Mouse (Mus musculus) liver, adult 2 months (tissue): ENCODE data around the gene D16Ertd472e. TPM values are rescaled to one million over a fixed set of nuclear protein-coding genes. Genes with fewer than 3 reads are reported as not detected.

Experiments
- DNase-seq: peaks from one replicate; pipeline ENCODE4 v3.0.0-alpha.2; 2011; ENCODE audit warnings: low read depth, low spot score; ENCODE audit errors: extremely low read depth
- H3K27ac ChIP-seq: fragments of 200-500 bp; replicated peaks from 2 replicates; pipeline ENCODE4 v1.5.1; 2012; ENCODE audit warnings: low read depth, mild to moderate bottlenecking, control low read depth, inconsistent platforms, low read length; ENCODE audit not compliant: insufficient read depth
- H3K27me3 ChIP-seq: fragments of 200-500 bp; 2 replicates; pipeline ENCODE4 v1.6.1; 2012; ENCODE audit warnings: mild to moderate bottlenecking, moderate library complexity, low read length, inconsistent platforms; ENCODE audit not compliant: control insufficient read depth, insufficient read depth
- H3K36me3 ChIP-seq: fragments of 200-500 bp; 2 replicates; pipeline ENCODE4 v1.6.1; 2012; ENCODE audit warnings: low read length, inconsistent platforms; ENCODE audit not compliant: control insufficient read depth, insufficient read depth
- H3K4me1 ChIP-seq: fragments of 200-500 bp; 2 replicates; pipeline ENCODE4 v1.6.1; 2011; ENCODE audit warnings: low read length; ENCODE audit not compliant: control insufficient read depth, insufficient read depth
- H3K4me3 ChIP-seq: fragments of 200-500 bp; 2 replicates; pipeline ENCODE4 v1.5.1; 2011; ENCODE audit warnings: low read depth, mild to moderate bottlenecking, control low read depth, low read length, moderate library complexity; ENCODE audit not compliant: insufficient read depth
- H3K79me2 ChIP-seq: fragments of 200-500 bp; 2 replicates; pipeline ENCODE4 v1.6.1; 2012; ENCODE audit warnings: inconsistent platforms, mild to moderate bottlenecking, low read length, moderate library complexity; ENCODE audit not compliant: control insufficient read depth, insufficient read depth
- H3K9ac ChIP-seq: fragments of 200-500 bp; 2 replicates; pipeline ENCODE4 v1.6.1; 2012; ENCODE audit warnings: low read depth, mild to moderate bottlenecking, control low read depth, inconsistent platforms, low read length
- CTCF ChIP-seq: fragments of 200-500 bp; IDR thresholded peaks from 2 replicates; pipeline ENCODE4 v1.5.1; 2011; ENCODE audit warnings: low read depth, low read length, control low read depth
- POLR2A ChIP-seq: fragments of 200-500 bp; IDR thresholded peaks from 2 replicates; pipeline ENCODE4 v1.6.1; 2011; ENCODE audit warnings: low read length, control low read depth; ENCODE audit not compliant: insufficient read depth; ENCODE audit errors: extremely low read depth
- WGBS: fragments of 180-500 bp; shearing (Covaris S2); methylation state at CpG from one replicate; pipeline ENCODE4 v1.1.7; 2018; 5-methylcytosine and 5-hydroxymethylcytosine counted together
- polyA plus RNA-seq: library from polyadenylated mRNA; depleted of rRNA; stranded (reverse); fragments of >200 nt; gene quantifications from 2 replicates; pipeline ENCODE4 v1.2.3, GENCODE M21; 2012
- total RNA-seq: library from RNA; depleted of rRNA; stranded (reverse); fragments of >200 nt; gene quantifications from 2 replicates; pipeline ENCODE4 v1.2.3, GENCODE M21; 2014

Gene D16Ertd472e
- total and polyA plus RNA-seq, 2 experiments: 3.6 to 6.1 TPM

DNA sequence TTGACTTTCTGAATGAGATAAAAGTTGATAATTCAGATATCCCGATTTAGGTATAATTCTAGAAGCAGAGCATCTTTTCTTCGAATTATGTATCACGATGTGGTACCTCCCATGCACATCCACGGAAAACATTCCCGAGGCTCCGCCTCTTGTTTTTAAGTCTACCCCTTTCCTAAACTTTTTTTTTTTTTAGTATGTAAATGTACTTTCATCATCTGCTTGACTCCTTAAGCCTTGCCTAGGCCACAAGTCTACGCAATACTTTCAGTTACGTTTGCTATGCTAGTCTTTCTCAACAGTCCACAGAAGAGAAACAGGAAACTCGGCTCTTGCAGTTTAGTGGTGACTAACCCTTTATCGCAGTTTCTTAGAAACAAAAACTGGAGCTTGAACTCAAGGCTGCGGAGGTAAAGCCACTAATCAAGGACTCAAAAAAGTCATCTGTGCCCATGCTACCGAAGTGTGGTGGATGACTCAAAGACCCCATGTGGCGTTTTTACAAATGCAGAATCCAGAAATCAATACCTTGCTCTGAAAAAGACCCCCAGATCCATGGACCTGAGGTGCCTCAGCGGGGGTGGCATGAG lies 670 bp upstream of the D16Ertd472e start:
- peak overlapping the region; percentile 99 for H3K4me3 ChIP-seq
- peaks cover 7% of the 10 kb centered on the region; the same call in 1 of the 2 replicates for H3K36me3 ChIP-seq
- DNase-seq: peak; percentile 80
- 11% methylated on average over 14 of the region's 14 CpGs for WGBS
- H3K79me2 ChIP-seq: peaks cover 3% of the 10 kb centered on the region; the same call in 1 of the 2 replicates
- H3K4me1 ChIP-seq: peaks cover 9% of the 10 kb centered on the region; the same call in 1 of the 2 replicates
- no peak for TF ChIP-seq POLR2A
- no peak for TF ChIP-seq CTCF
- H3K9ac ChIP-seq: peak overlapping the region; percentile 24; the same call in 1 of the 2 replicates
- H3K27me3 ChIP-seq: no peaks in the 10 kb centered on the region
- H3K27ac ChIP-seq: peak overlapping the region; percentile 67

DNA sequence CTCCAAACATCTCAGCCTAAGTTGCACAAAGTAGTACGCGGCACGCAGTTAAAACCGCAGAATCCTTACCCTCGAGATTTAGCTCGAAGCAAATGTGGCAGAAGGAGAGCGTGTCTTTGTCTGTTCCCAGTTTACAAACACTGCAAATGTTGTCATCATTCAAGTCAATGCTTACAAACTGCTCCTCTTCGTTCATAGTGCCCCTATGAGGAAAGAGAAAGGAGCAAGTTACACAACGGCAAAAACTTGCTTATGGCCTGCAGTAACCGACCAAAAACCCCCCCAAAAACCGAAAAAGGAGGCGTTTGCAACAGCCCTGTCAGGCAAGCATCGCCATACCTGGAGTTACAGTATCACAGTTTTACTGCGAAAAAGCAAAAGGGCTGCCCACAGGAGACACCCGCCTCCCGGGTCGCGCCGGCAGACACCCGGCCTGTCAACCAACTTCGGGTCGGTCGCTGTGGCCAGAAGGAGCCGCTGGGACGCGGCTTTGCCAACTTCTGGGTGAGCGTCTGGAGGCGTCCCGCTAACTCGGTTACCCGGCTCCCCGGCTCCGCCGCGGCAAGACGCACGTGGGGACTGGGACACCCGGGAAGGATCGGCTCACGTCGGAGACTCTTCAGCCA lies 543 bp downstream of the D16Ertd472e start:
- Histone ChIP-seq H3K27ac (peak overlapping the region; percentile 94), H3K79me2 (peaks cover 3% of the 10 kb centered on the region; the same call in 1 of the 2 replicates), H3K27me3 (no peaks in the 10 kb centered on the region), H3K4me1 (peaks cover 9% of the 10 kb centered on the region; the same call in 1 of the 2 replicates), H3K4me3 (peak overlapping the region; percentile 99), H3K36me3 (peaks cover 8% of the 10 kb centered on the region; the same call in 1 of the 2 replicates), H3K9ac (peak overlapping the region; percentile 98)
- peak; percentile 63 for DNase-seq
- WGBS: under 1% methylated on average over 41 of the region's 41 CpGs
- TF ChIP-seq POLR2A: no peak
- no peak for TF ChIP-seq CTCF

- Histone ChIP-seq H3K27me3 (no peaks in the 10 kb centered on the region), H3K4me3 (peak overlapping the region; percentile 99), H3K79me2 (peaks cover 3% of the 10 kb centered on the region; the same call in 1 of the 2 replicates), H3K4me1 (peaks cover 9% of the 10 kb centered on the region; the same call in 1 of the 2 replicates), H3K27ac (peak overlapping the region; percentile 94; the same call in 1 of the 2 replicates), H3K9ac (peak overlapping the region; percentile 98), H3K36me3 (peaks cover 8% of the 10 kb centered on the region; the same call in 1 of the 2 replicates)
- WGBS: 32% methylated on average over 4 of the region's 4 CpGs
- no peak for DNase-seq
- TF ChIP-seq POLR2A (no peak), CTCF (no peak)
Measured at GRCm38 (mm10) chr16:78575190-78575851, 1.2 kb downstream of the D16Ertd472e start.

DNA sequence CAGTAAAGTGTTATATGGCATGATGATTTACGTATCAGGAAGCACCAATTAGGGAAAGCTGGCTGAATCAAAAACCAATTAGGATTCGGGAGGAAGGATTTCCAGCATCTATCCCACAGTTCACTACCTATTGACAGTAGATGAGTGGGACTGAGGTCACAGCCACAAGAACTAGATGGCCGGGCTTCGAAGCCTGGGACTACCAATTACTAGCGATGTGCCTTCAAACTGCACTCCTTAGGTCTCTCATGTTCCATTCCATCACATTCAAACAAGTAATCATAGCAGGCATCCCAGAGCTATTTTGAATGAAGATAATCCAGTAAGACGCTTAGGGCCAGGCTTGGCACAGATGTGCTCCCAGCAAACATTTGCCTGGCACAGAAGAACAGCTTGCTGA lies 2.3 kb downstream of the D16Ertd472e start:
- Histone ChIP-seq H3K27ac (no peak overlapping the region), H3K27me3 (no peaks in the 10 kb centered on the region), H3K79me2 (peaks cover 3% of the 10 kb centered on the region; the same call in 1 of the 2 replicates), H3K9ac (no peak overlapping the region), H3K4me1 (peaks cover 9% of the 10 kb centered on the region; the same call in 1 of the 2 replicates), H3K36me3 (peaks cover 8% of the 10 kb centered on the region; the same call in 1 of the 2 replicates), H3K4me3 (no peak overlapping the region)
- TF ChIP-seq CTCF (no peak), POLR2A (no peak)
- WGBS: 69% methylated on average over 6 of the region's 6 CpGs
- no peak for DNase-seq

GRCm38 (mm10) chr16:78573016-78573415 lies 3.5 kb downstream of the D16Ertd472e start:
- H3K27me3 ChIP-seq: no peaks in the 10 kb centered on the region
- no peak for DNase-seq
- no peak for TF ChIP-seq POLR2A
- no peak for TF ChIP-seq CTCF
- H3K9ac ChIP-seq: no peak overlapping the region
- WGBS: 93% methylated on average over 4 of the region's 4 CpGs
- H3K27ac ChIP-seq: no peak overlapping the region
- H3K4me3 ChIP-seq: no peak overlapping the region
- peaks cover 3% of the 10 kb centered on the region; the same call in 1 of the 2 replicates for H3K79me2 ChIP-seq
- H3K36me3 ChIP-seq: peaks cover 8% of the 10 kb centered on the region; the same call in 1 of the 2 replicates
- H3K4me1 ChIP-seq: peaks cover 9% of the 10 kb centered on the region; the same call in 1 of the 2 replicates
